Mouse (Mus musculus): Measurements from ENCODE around the gene Rnf41.

GRCm38 (mm10) chr10:128379260-128379659 lies 32.2 kb upstream of the Rnf41 start:
- no peak for TF ChIP-seq TAL1 (IDR thresholded peaks at IDR 0.05; ENCODE audit: low read length)
- no peak for TF ChIP-seq GATA1 (IDR thresholded peaks at IDR 0.05; ENCODE audit: low read length)
